Mouse (Mus musculus): ENCODE results near the gene Slc25a47.

Gene Slc25a47

DNA sequence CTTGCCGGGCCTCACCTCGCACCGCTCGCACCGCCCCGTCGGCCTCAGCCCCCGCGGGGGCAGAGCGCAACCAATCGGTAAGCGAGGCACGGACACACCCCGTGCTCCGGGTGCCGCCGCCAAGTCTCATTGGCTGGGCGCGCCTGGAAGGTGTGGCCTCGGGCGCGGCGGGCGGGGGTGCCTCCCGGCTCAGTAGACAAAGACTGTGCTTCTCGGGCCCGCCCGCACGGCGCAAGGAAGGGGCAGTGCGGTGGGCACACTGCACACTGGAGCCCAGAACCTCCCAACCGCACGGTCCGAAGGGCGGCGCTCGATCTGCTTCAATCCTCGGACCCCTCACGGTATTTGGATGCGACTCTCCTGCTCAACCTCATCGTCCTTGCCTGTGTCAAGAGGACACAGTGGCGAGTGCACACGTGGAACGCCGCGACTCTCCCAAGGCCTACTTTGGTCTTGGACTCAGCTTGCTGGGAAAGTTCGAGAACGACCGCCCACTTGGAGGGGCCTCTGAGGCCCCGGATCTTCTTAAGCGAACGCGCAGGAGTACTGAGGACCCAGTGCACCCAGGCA lies at the start of gene Slc25a47, which contains the start of gene Slc25a29:
Gene Slc25a47 (plus strand): TSS at position 207 of the 570 bp plus-strand sequence.
Gene Slc25a29 (minus strand): TSS at position 44 of the 570 bp plus-strand sequence.
- DNase-seq (ENCODE audit: low spot score in 2 of 2), result peak; percentile 87 to 90

GRCm38 (mm10) chr12:108787329-108787728 lies 48.5 kb upstream of the Slc25a47 start:
- no peak for DNase-seq (ENCODE audit: low spot score in 2 of 2)

DNA sequence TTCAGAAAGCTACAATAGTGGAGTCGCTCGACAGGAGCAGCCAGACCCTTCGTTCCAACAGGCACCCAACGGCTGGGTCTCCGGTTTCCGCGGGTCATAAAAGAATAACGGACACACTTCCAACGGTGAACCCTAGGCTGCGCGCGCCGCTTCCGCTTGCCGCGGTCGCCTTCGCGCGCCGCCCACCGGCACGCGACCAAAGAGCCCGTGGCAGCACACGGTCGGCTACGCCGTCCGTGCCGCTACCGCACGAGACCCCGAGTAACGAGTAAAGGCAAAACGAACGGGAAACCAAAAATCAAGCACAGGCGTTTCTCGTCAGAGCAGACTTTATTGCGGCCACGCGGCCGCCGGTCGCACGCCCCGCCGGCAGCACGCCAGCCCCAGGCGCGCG lies 43.7 kb upstream of the Slc25a47 start:
- peak; percentile 67 to 79 for DNase-seq (ENCODE audit: low spot score in 2 of 2)

DNA sequence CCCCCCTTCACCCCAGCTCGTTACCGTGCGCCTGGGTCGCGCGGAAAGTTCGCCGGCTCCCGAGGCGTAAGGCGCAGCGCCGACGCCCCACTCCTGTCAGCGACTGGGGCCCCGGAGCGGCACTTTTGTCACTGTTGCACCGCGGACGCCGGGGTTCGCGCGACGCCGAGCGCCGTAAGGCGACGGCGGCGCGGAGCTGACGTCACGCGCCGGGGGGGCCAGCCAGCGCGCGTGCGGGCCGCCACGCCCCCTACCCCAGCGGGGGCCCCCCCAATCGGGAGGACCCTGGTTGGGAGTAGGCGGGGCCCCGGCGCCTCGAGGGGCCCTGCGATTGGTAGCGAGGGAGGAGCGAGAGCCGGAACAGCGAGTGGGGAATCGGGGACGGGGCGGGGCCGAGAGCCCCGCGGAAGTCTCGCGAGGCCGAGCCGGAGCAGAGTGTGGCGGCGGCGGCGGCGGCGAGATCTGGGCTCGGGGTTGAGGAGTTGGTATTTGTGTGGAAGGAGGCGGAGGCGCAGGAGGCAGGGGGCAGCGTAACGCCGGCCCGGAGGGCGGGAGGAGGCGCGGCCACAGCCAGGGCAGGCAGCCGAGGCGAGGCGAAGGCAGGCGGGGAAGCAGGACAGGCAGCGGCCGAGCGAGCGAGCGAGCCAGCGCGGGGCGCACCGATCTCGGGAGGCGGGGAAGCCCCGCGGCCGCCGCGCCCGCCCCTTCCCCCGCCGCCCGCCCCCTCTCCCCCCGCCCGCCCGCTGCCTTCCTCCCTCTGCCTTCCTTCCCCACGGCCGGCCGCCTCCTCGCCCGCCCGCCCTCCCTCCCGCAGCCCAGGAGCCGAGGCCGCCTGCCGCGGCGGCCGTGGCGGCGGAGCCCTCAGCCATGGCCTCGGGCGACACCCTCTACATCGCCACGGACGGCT lies 43.0 kb upstream of the Slc25a47 start, which contains the start of gene Yy1:
Gene Yy1 (plus strand): TSS at position 428 of the 907 bp plus-strand sequence.
- peak; percentile 97 to 98 for DNase-seq (ENCODE audit: low spot score in 2 of 2)

GRCm38 (mm10) chr12:108793453-108793941 lies 42.3 kb upstream of the Slc25a47 start:
- DNase-seq (ENCODE audit: low spot score in 2 of 2), result peak; percentile 19 to 27

GRCm38 (mm10) chr12:108794078-108794711 lies 41.7 kb upstream of the Slc25a47 start:
- peak; percentile 65 to 73 for DNase-seq (ENCODE audit: low spot score in 2 of 2)

DNA sequence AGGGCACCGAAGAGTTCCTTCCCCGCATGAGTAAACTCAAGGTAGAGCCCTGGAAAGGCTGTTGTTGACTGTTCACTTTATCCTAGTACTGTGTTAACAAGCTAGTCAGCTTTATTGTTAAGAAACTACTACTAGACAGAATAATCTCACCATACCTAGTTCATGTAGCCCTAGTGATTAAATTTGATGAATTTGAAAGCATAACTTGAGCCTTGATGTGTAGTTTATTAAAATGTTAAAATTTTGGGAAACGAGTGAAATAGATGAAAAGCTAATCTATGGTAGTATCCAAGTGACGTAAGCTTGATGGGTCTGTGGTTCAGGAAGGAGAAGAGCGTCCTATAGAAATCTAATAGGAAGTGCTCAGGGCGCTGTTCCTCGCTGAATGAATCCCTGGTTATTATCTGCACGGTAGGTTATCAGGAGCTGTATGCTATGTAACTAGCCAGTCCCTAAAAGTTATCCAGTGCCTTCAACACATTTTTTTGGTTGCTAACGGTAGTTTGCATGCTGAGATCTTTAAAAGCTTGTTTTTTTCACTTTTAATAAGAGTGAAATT lies 40.8 kb upstream of the Slc25a47 start:
- DNase-seq (ENCODE audit: low spot score in 2 of 2), result no peak

GRCm38 (mm10) chr12:108801613-108802012 lies 34.2 kb upstream of the Slc25a47 start:
- no peak for DNase-seq (ENCODE audit: low spot score in 2 of 2)

DNA sequence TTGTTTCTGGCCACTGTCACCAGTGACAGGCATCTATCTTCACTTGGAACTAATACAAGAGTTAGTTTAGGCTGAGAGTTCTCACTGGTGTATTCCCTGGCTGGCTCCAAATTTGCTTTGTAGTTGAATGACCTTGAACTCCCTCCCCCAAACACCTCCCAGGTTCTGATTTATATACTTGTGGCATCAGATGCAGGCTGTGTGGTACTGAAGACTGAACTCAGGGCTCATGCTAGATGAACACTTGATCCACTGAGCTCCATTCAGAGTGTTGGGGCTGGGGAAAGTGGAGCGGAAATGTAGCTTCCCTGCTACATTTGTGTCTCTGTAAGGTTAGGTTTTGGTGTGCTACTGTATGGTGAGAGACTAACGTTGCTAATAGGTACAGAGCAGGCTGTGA lies 31.5 kb upstream of the Slc25a47 start:
- DNase-seq (ENCODE audit: low spot score in 2 of 2), result no peak

GRCm38 (mm10) chr12:108808465-108808864 lies 27.4 kb upstream of the Slc25a47 start:
- DNase-seq (ENCODE audit: low spot score in 2 of 2), result no peak

- DNase-seq (ENCODE audit: low spot score in 2 of 2), result no peak
These were observed 26.1 kb upstream of the Slc25a47 start for GRCm38 (mm10) chr12:108809771-108810170.

- DNase-seq (ENCODE audit: low spot score in 2 of 2), result no peak
These were observed 25.5 kb upstream of the Slc25a47 start for GRCm38 (mm10) chr12:108810309-108810708.

- no peak for DNase-seq (ENCODE audit: low spot score in 2 of 2)
These were observed 24.7 kb upstream of the Slc25a47 start for GRCm38 (mm10) chr12:108811133-108811532.

GRCm38 (mm10) chr12:108812463-108812862 lies 23.4 kb upstream of the Slc25a47 start:
- DNase-seq (ENCODE audit: low spot score in 2 of 2), result no peak

DNA sequence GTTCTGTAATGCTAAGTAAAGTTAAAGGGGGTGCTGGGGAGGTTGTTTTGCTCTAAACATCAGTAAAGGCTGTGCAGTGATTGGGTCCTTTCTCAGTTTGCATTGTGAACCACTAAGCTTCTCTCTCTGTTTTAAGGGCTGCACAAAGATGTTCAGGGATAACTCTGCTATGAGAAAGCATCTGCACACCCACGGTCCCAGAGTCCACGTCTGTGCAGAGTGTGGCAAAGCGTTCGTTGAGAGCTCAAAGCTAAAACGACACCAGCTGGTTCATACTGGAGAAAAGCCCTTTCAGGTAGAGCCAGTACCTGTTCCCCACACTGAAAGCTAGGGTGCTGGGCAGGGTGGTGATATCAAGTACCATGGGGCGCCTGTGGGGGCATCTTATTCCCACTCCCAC lies 21.4 kb upstream of the Slc25a47 start:
- DNase-seq (ENCODE audit: low spot score in 2 of 2), result no peak

GRCm38 (mm10) chr12:108816569-108816968 lies 19.3 kb upstream of the Slc25a47 start:
- DNase-seq (ENCODE audit: low spot score in 2 of 2), result no peak

GRCm38 (mm10) chr12:108820461-108820860 lies 15.4 kb upstream of the Slc25a47 start:
- DNase-seq (ENCODE audit: low spot score in 2 of 2), result no peak

GRCm38 (mm10) chr12:108823036-108823435 lies 12.8 kb upstream of the Slc25a47 start:
- no peak for DNase-seq (ENCODE audit: low spot score in 2 of 2)

GRCm38 (mm10) chr12:108824225-108824874 lies 11.5 kb upstream of the Slc25a47 start:
- DNase-seq (ENCODE audit: low spot score in 2 of 2), result no peak

GRCm38 (mm10) chr12:108825561-108826224 lies 10.2 kb upstream of the Slc25a47 start:
- DNase-seq (ENCODE audit: low spot score in 2 of 2), result no peak
